Mouse (Mus musculus) lung, adult 2 months (tissue): ENCODE results near the gene Nck1.

ENCODE experiments used
- CTCF ChIP-seq: fragments of 200-500 bp; IDR thresholded peaks from 2 replicates; pipeline ENCODE4 v1.5.1; 2011; ENCODE audit warnings: mild to moderate bottlenecking, low read length, control low read depth; ENCODE audit not compliant: insufficient read depth
- POLR2A ChIP-seq: fragments of 200-500 bp; IDR thresholded peaks from 2 replicates; pipeline ENCODE4 v1.6.1; 2011; ENCODE audit warnings: low read depth, mild to moderate bottlenecking, control low read depth, low read length, borderline replicate concordance; ENCODE audit errors: extremely low read depth

DNA sequence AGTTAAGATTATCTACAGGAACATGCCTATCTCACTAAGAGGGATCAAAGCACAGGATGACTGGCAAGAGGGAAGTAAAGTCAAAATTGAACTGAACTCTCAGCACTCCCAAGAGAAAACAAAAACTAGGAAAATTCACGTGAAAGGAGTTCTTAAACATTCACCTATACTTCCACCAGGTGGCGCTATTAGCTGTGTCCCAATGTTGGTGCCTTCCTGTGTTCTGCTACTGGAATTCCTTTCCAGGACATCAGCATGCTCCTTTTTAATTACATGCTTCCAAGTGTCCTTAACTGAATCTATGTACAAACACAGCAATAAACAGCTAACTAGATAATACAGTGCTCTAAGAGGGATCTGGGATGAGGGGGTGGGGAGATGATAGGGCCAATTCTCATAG is 25.3 kb downstream of the Nck1 start:
- TF ChIP-seq CTCF, result peak; percentile 46
- no peak for TF ChIP-seq POLR2A
